ENCODE assay signal across 1 mouse cellular context in genomic region chr11:118324541-118324940, GRCm38 (mm10).
TF ChIP-seq lines count a peak whose summit lies in the region.

No protein-coding gene starts in this region.

TF ChIP-seq in myocyte, 11 proteins besides CTCF, POLR2A, EP300 and RAD21:
- peak in 1 of 3 experiments; percentile 26 for TF ChIP-seq MYOD1 (IDR thresholded peaks at IDR 0.05; ENCODE audit: control insufficient read depth in 1 of 3, insufficient read length in 2 of 3, low read depth in 2 of 3)
- no peak for TF ChIP-seq POLR2AphosphoS2 (IDR thresholded peaks at IDR 0.05; ENCODE audit: insufficient read length, low read depth)
